Comparison of ENCODE assay signal across 8 mouse cellular contexts in genomic region chr2:63503939-63504338, GRCm38 (mm10).
DNase-seq lines count a peak whose midpoint lies in the region; TF ChIP-seq lines count a peak whose summit lies in the region.

No protein-coding gene starts in this region.

- 7% methylated on average over 3 of the region's 3 CpGs for WGBS in heart, adult 2 months

- DNase-seq in heart, adult 2 months, result peak in 1 of 2 experiments; percentile 15
- DNase-seq in heart, adult 11 months, result no peak
- DNase-seq in right cerebral cortex, adult 18-20 months, result peak; percentile 5
- DNase-seq in right cerebral cortex, postnatal 36 days (ENCODE audit: low spot score in 2 of 2), result no peak
- peak; percentile 7 for DNase-seq in embryo, embryonic 11.5 days (ENCODE audit: low read depth, low spot score)
- peak; percentile 2 for DNase-seq in splenic B cell, adult 2 months (ENCODE audit: low read depth, low spot score)
- DNase-seq in spleen, adult 12 weeks (ENCODE audit: low spot score), result no peak
- DNase-seq in thymus, postnatal 36 days, result no peak

- intact Hi-C loops in heart, adult 2 months (cut with DNase I), result no loop called here

- H3K27ac ChIP-seq in heart, adult 2 months, result no peak overlapping the region

- H3K4me1 ChIP-seq in heart, adult 2 months (ENCODE audit: control insufficient read depth, insufficient read depth, low read length), result no peaks in the 10 kb centered on the region

- H3K9ac ChIP-seq in heart, adult 2 months (ENCODE audit: low read depth, low read length), result no peak overlapping the region

- no peaks in the 10 kb centered on the region for H3K27me3 ChIP-seq in heart, adult 2 months (ENCODE audit: control insufficient read depth, insufficient read depth, low read length)
- no peaks in the 10 kb centered on the region for H3K27me3 ChIP-seq in splenic B cell, adult 2 months (ENCODE audit: control insufficient read depth, insufficient read depth, low read length, poor library complexity, severe bottlenecking)

- no peak overlapping the region for H3K4me3 ChIP-seq in heart, adult 2 months

- H3K79me2 ChIP-seq in heart, adult 2 months (replicated peaks; ENCODE audit: control insufficient read depth, insufficient read depth, low read length), result no peaks in the 10 kb centered on the region

- TF ChIP-seq CTCF in heart, adult 2 months (IDR thresholded peaks at IDR 0.05), result peak; percentile 85

- no peaks in the 10 kb centered on the region for H3K36me3 ChIP-seq in heart, adult 2 months (ENCODE audit: control insufficient read depth, insufficient read depth, low read length)
- H3K36me3 ChIP-seq in splenic B cell, adult 2 months (ENCODE audit: control insufficient read depth, insufficient read depth, low read length, poor library complexity, severe bottlenecking), result no peaks in the 10 kb centered on the region

- no peak for TF ChIP-seq POLR2A in heart, adult 2 months (IDR thresholded peaks at IDR 0.05; ENCODE audit: insufficient read depth, low read depth, low read length)

- TF ChIP-seq EP300 in heart, adult 2 months (IDR thresholded peaks at IDR 0.05; ENCODE audit: insufficient read depth, low read depth, low read length), result no peak

Comparison
In these comparisons a context has a peak if more than half of its experiments do, and no peak if none do; other contexts are left out.
1. DNase-seq: peak in right cerebral cortex, adult 18-20 months (single experiment), embryo, embryonic 11.5 days (single experiment) and splenic B cell, adult 2 months (single experiment); none in heart, adult 11 months (single experiment), right cerebral cortex, postnatal 36 days (0 of 2), spleen, adult 12 weeks (single experiment) and thymus, postnatal 36 days (0 of 2).